Mouse (Mus musculus): ENCODE data around the gene Gpr176. TPM values are rescaled to one million over a fixed set of nuclear protein-coding genes. Genes with fewer than 3 reads are reported as not detected.

Gene Gpr176
- 4.1 and 4.7 TPM in 2 replicates for polyA plus RNA-seq (2014; fragmentation: Nextera tagmentation; extraction: Ambion mirVana)

GRCm38 (mm10) chr2:118372901-118373571, at the start of gene Gpr176:
Gene Gpr176 (minus strand): TSS chr2:118373419.
- WGBS: under 1% methylated on average over 50 of the region's 59 CpGs
- Histone ChIP-seq H3K27me3 (ENCODE audit: control insufficient read depth, insufficient read depth, low read length) (peaks cover 18% of the 10 kb centered on the region), H3K9me3 (ENCODE audit: control insufficient read depth, low read length) (no peaks in the 10 kb centered on the region), H3K9ac (replicated peaks; ENCODE audit: low read length) (peak within 1 kb of the TSS; percentile 62), H3K4me1 (ENCODE audit: control insufficient read depth, insufficient read depth, low read length) (peaks cover 11% of the 10 kb centered on the region; the same call in 1 of the 2 replicates), H3K27ac (replicated peaks; ENCODE audit: low read depth, low read length) (peak within 1 kb of the TSS; percentile 53), H3K4me3 (replicated peaks; ENCODE audit: low read depth, low read length) (peak within 1 kb of the TSS; percentile 53), H3K4me2 (ENCODE audit: low read length) (peak within 1 kb of the TSS; percentile 93), H3K36me3 (ENCODE audit: control insufficient read depth, insufficient read depth, low read length) (no peaks in the 10 kb centered on the region)
- DNase-seq (peak; percentile 72), ATAC-seq (ENCODE audit: low FRiP score, low TSS enrichment) (peak; percentile 83)

GRCm38 (mm10) chr2:118422385-118422784, 49.2 kb upstream of the Gpr176 start:
- WGBS: 90% methylated on average over 8 of the region's 8 CpGs
- no peaks in the 10 kb centered on the region for H3K27me3 ChIP-seq (ENCODE audit: control insufficient read depth, insufficient read depth, low read length)
- ATAC-seq (ENCODE audit: low FRiP score, low TSS enrichment): no peak

GRCm38 (mm10) chr2:118421951-118422350, 48.7 kb upstream of the Gpr176 start:
- Histone ChIP-seq H3K4me1 (ENCODE audit: control insufficient read depth, insufficient read depth, low read length) (no peaks in the 10 kb centered on the region), H3K9me3 (ENCODE audit: control insufficient read depth, low read length) (no peaks in the 10 kb centered on the region), H3K27me3 (ENCODE audit: control insufficient read depth, insufficient read depth, low read length) (no peaks in the 10 kb centered on the region), H3K4me2 (ENCODE audit: low read length) (no peak overlapping the region), H3K4me3 (replicated peaks; ENCODE audit: low read depth, low read length) (no peak overlapping the region), H3K27ac (replicated peaks; ENCODE audit: low read depth, low read length) (no peak overlapping the region), H3K9ac (replicated peaks; ENCODE audit: low read length) (no peak overlapping the region), H3K36me3 (ENCODE audit: control insufficient read depth, insufficient read depth, low read length) (peaks cover 41% of the 10 kb centered on the region)
- 92% methylated on average over 15 of the region's 15 CpGs for WGBS
- DNase-seq: no peak
- ATAC-seq (ENCODE audit: low FRiP score, low TSS enrichment): no peak

More at GRCm38 (mm10) chr2:118422385-118422784, 49.2 kb upstream of the Gpr176 start:
- Histone ChIP-seq H3K36me3 (ENCODE audit: control insufficient read depth, insufficient read depth, low read length) (peaks cover 40% of the 10 kb centered on the region), H3K27ac (replicated peaks; ENCODE audit: low read depth, low read length) (no peak overlapping the region), H3K4me2 (ENCODE audit: low read length) (no peak overlapping the region), H3K9me3 (ENCODE audit: control insufficient read depth, low read length) (no peaks in the 10 kb centered on the region), H3K4me1 (ENCODE audit: control insufficient read depth, insufficient read depth, low read length) (no peaks in the 10 kb centered on the region), H3K4me3 (replicated peaks; ENCODE audit: low read depth, low read length) (no peak overlapping the region), H3K9ac (replicated peaks; ENCODE audit: low read length) (no peak overlapping the region)
- no peak for DNase-seq

- DNase-seq: no peak
- no peak overlapping the region for H3K9ac ChIP-seq (replicated peaks; ENCODE audit: low read length)
- H3K27me3 ChIP-seq (ENCODE audit: control insufficient read depth, insufficient read depth, low read length): no peaks in the 10 kb centered on the region
- no peaks in the 10 kb centered on the region for H3K9me3 ChIP-seq (ENCODE audit: control insufficient read depth, low read length)
- WGBS: 94% methylated on average over 4 of the region's 4 CpGs
- H3K27ac ChIP-seq (replicated peaks; ENCODE audit: low read depth, low read length): no peak overlapping the region
- H3K4me2 ChIP-seq (ENCODE audit: low read length): no peak overlapping the region
- H3K4me1 ChIP-seq (ENCODE audit: control insufficient read depth, insufficient read depth, low read length): no peaks in the 10 kb centered on the region
- ATAC-seq (ENCODE audit: low FRiP score, low TSS enrichment): no peak
- H3K36me3 ChIP-seq (ENCODE audit: control insufficient read depth, insufficient read depth, low read length): peaks cover 51% of the 10 kb centered on the region
- H3K4me3 ChIP-seq (replicated peaks; ENCODE audit: low read depth, low read length): no peak overlapping the region
Observed at GRCm38 (mm10) chr2:118418076-118418475, 44.9 kb upstream of the Gpr176 start.

- Histone ChIP-seq H3K9me3 (ENCODE audit: control insufficient read depth, low read length) (no peaks in the 10 kb centered on the region), H3K9ac (replicated peaks; ENCODE audit: low read length) (no peak overlapping the region), H3K27me3 (ENCODE audit: control insufficient read depth, insufficient read depth, low read length) (no peaks in the 10 kb centered on the region), H3K4me2 (ENCODE audit: low read length) (no peak overlapping the region), H3K27ac (replicated peaks; ENCODE audit: low read depth, low read length) (no peak overlapping the region), H3K36me3 (ENCODE audit: control insufficient read depth, insufficient read depth, low read length) (peaks cover 49% of the 10 kb centered on the region), H3K4me1 (ENCODE audit: control insufficient read depth, insufficient read depth, low read length) (no peaks in the 10 kb centered on the region), H3K4me3 (replicated peaks; ENCODE audit: low read depth, low read length) (no peak overlapping the region)
- ATAC-seq (ENCODE audit: low FRiP score, low TSS enrichment): no peak
- WGBS: 96% methylated on average over 6 of the region's 6 CpGs
- no peak for DNase-seq
Observed at GRCm38 (mm10) chr2:118415601-118416355, 42.6 kb upstream of the Gpr176 start.

GRCm38 (mm10) chr2:118412821-118413220, 39.6 kb upstream of the Gpr176 start:
- no peaks in the 10 kb centered on the region for H3K27me3 ChIP-seq (ENCODE audit: control insufficient read depth, insufficient read depth, low read length)
- no peak for ATAC-seq (ENCODE audit: low FRiP score, low TSS enrichment)
- H3K9ac ChIP-seq (replicated peaks; ENCODE audit: low read length): no peak overlapping the region
- H3K4me1 ChIP-seq (ENCODE audit: control insufficient read depth, insufficient read depth, low read length): no peaks in the 10 kb centered on the region
- no peak for DNase-seq
- no peak overlapping the region for H3K4me3 ChIP-seq (replicated peaks; ENCODE audit: low read depth, low read length)
- no peaks in the 10 kb centered on the region for H3K9me3 ChIP-seq (ENCODE audit: control insufficient read depth, low read length)
- H3K27ac ChIP-seq (replicated peaks; ENCODE audit: low read depth, low read length): no peak overlapping the region
- H3K4me2 ChIP-seq (ENCODE audit: low read length): no peak overlapping the region
- WGBS: 91% methylated on average over 11 of the region's 11 CpGs
- peaks cover 35% of the 10 kb centered on the region for H3K36me3 ChIP-seq (ENCODE audit: control insufficient read depth, insufficient read depth, low read length)

GRCm38 (mm10) chr2:118408336-118408895, 35.2 kb upstream of the Gpr176 start:
- Histone ChIP-seq H3K4me1 (ENCODE audit: control insufficient read depth, insufficient read depth, low read length) (no peaks in the 10 kb centered on the region), H3K4me2 (ENCODE audit: low read length) (no peak overlapping the region), H3K27me3 (ENCODE audit: control insufficient read depth, insufficient read depth, low read length) (no peaks in the 10 kb centered on the region), H3K36me3 (ENCODE audit: control insufficient read depth, insufficient read depth, low read length) (peaks cover 21% of the 10 kb centered on the region; the same call in 1 of the 2 replicates), H3K27ac (replicated peaks; ENCODE audit: low read depth, low read length) (no peak overlapping the region), H3K9me3 (ENCODE audit: control insufficient read depth, low read length) (no peaks in the 10 kb centered on the region), H3K4me3 (replicated peaks; ENCODE audit: low read depth, low read length) (no peak overlapping the region), H3K9ac (replicated peaks; ENCODE audit: low read length) (no peak overlapping the region)
- WGBS: 91% methylated on average over 4 of the region's 4 CpGs
- ATAC-seq (ENCODE audit: low FRiP score, low TSS enrichment) (no peak), DNase-seq (no peak)

- no peak for ATAC-seq (ENCODE audit: low FRiP score, low TSS enrichment)
- Histone ChIP-seq H3K9me3 (ENCODE audit: control insufficient read depth, low read length) (no peaks in the 10 kb centered on the region), H3K27ac (replicated peaks; ENCODE audit: low read depth, low read length) (no peak overlapping the region), H3K4me1 (ENCODE audit: control insufficient read depth, insufficient read depth, low read length) (no peaks in the 10 kb centered on the region), H3K4me2 (ENCODE audit: low read length) (no peak overlapping the region), H3K9ac (replicated peaks; ENCODE audit: low read length) (no peak overlapping the region), H3K27me3 (ENCODE audit: control insufficient read depth, insufficient read depth, low read length) (no peaks in the 10 kb centered on the region), H3K36me3 (ENCODE audit: control insufficient read depth, insufficient read depth, low read length) (0 out of 2 replicates have a peak, but pooled peaks cover 10% of the 10 kb centered on the region), H3K4me3 (replicated peaks; ENCODE audit: low read depth, low read length) (no peak overlapping the region)
- 78% methylated on average over 2 of the region's 2 CpGs for WGBS
- DNase-seq: no peak
Observed at GRCm38 (mm10) chr2:118406811-118407210, 33.6 kb upstream of the Gpr176 start.
